Mouse (Mus musculus) lung, adult 2 months (tissue): ENCODE measurements around the gene Gm40193.

Experiments used
- CTCF ChIP-seq: fragments of 200-500 bp; IDR thresholded peaks from 2 replicates; pipeline ENCODE4 v1.5.1; 2011; ENCODE audit warnings: mild to moderate bottlenecking, low read length, control low read depth; ENCODE audit not compliant: insufficient read depth
- POLR2A ChIP-seq: fragments of 200-500 bp; IDR thresholded peaks from 2 replicates; pipeline ENCODE4 v1.6.1; 2011; ENCODE audit warnings: low read depth, mild to moderate bottlenecking, control low read depth, low read length, borderline replicate concordance; ENCODE audit errors: extremely low read depth

DNA sequence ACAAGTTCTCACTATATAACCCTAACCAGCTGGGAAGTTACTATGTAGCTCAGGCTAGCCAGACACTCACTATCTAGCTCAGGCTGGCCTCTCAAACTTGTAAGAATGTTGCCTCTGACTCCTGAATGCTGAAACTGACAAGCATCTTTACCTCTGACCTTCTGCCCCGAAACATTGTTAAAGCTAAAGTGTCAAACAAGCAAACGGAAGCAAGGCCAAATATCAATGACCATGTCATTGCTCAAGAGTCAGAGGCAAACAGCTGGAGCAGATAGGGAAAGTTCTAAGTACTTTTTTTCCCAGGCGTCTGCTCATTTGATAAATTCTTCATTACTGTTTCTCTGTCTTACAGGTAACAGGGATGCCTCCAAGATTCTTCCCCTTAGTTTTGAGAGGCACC, 30.7 kb downstream of the Gm40193 start:
- no peak for TF ChIP-seq POLR2A
- TF ChIP-seq CTCF = no peak
